Mouse (Mus musculus): ENCODE measurements around the gene Olfr1309.

- TF ChIP-seq POLR2A (IDR thresholded peaks at IDR 0.05; ENCODE audit: borderline replicate concordance, control insufficient read depth, low read depth, low read length) (no peak), CTCF (IDR thresholded peaks at IDR 0.05; ENCODE audit: control insufficient read depth, insufficient read depth, low read length) (no peak)
Measured at GRCm38 (mm10) chr2:111990181-111990580, at the start of gene Olfr1309.
